Mouse (Mus musculus) myocyte (in vitro differentiated cells): ENCODE measurements around the gene Smim13. TPM values are rescaled to one million over a fixed set of nuclear protein-coding genes. Genes with fewer than 3 reads are reported as not detected.

Experiments used
- H3K27me3 ChIP-seq: one replicate; pipeline ENCODE4 v1.6.1; 2011; ENCODE audit not compliant: control insufficient read depth, insufficient read depth, insufficient read length
- H3K36me3 ChIP-seq: one replicate; pipeline ENCODE4 v1.6.1; 2011; ENCODE audit not compliant: control insufficient read depth, insufficient read depth
- H3K4me2 ChIP-seq: one replicate; pipeline ENCODE4 v1.6.1; 2011; ENCODE audit warnings: low read depth, control low read depth
- H3K4me3 ChIP-seq: one replicate; pipeline ENCODE4 v1.5.1; 2011; ENCODE audit warnings: mild to moderate bottlenecking, control low read depth, moderate library complexity
- H3K79me2 ChIP-seq: one replicate; pipeline ENCODE4 v1.6.1; 2011; ENCODE audit not compliant: control insufficient read depth, insufficient read depth
- H3ac ChIP-seq: one replicate; pipeline ENCODE4 v1.6.1; 2011; ENCODE audit not compliant: control insufficient read depth, insufficient read length
- CEBPB ChIP-seq: IDR thresholded peaks from 2 replicates; pipeline ENCODE4 v1.6.1; 2011; ENCODE audit warnings: mild to moderate bottlenecking, moderate library complexity; ENCODE audit not compliant: poor library complexity, insufficient read depth, severe bottlenecking
- E2F4 ChIP-seq: IDR thresholded peaks from one replicate; pipeline ENCODE4 v1.6.1; 2011; ENCODE audit warnings: mild to moderate bottlenecking, control low read depth, moderate library complexity; ENCODE audit not compliant: insufficient read depth
- MAX ChIP-seq: IDR thresholded peaks from one replicate; pipeline ENCODE4 v1.6.1; 2011; ENCODE audit warnings: low read depth, mild to moderate bottlenecking, control low read depth
- MYOD1 ChIP-seq, 3 experiments: IDR thresholded peaks; one replicate each; pipeline ENCODE4 v1.6.1; 2011; ENCODE audit warnings: control low read depth in 2 of 3, low read depth in 2 of 3, mild to moderate bottlenecking in 2 of 3, moderate library complexity in 1 of 3; ENCODE audit not compliant: insufficient read length in 2 of 3, control insufficient read depth in 1 of 3
- MYOG ChIP-seq, 3 experiments: IDR thresholded peaks; one replicate each; pipeline ENCODE4 v1.6.1; 2011; ENCODE audit warnings: control low read depth in 2 of 3, low read depth in 2 of 3, mild to moderate bottlenecking in 2 of 3; ENCODE audit not compliant: insufficient read length in 2 of 3, control insufficient read depth in 1 of 3, insufficient read depth in 1 of 3
- POLR2A ChIP-seq: IDR thresholded peaks from one replicate; pipeline ENCODE4 v1.6.1; 2011; ENCODE audit warnings: low read depth, mild to moderate bottlenecking, control low read depth, moderate library complexity; ENCODE audit not compliant: insufficient read length
- POLR2AphosphoS2 ChIP-seq: IDR thresholded peaks from one replicate; pipeline ENCODE4 v1.6.1; 2011; ENCODE audit warnings: low read depth, control low read depth; ENCODE audit not compliant: insufficient read length
- REST ChIP-seq: IDR thresholded peaks from one replicate; pipeline ENCODE4 v1.6.1; 2011; ENCODE audit warnings: mild to moderate bottlenecking, control low read depth, moderate library complexity; ENCODE audit not compliant: insufficient read depth, insufficient read length
- SRF ChIP-seq: IDR thresholded peaks from one replicate; pipeline ENCODE4 v1.6.1; 2011; ENCODE audit warnings: low read depth; ENCODE audit not compliant: control insufficient read depth, insufficient read length
- TCF12 ChIP-seq: IDR thresholded peaks from one replicate; pipeline ENCODE4 v1.6.1; 2011; ENCODE audit warnings: mild to moderate bottlenecking, control low read depth; ENCODE audit not compliant: poor library complexity, insufficient read depth, severe bottlenecking
- TCF3 ChIP-seq: IDR thresholded peaks from one replicate; pipeline ENCODE4 v1.6.1; 2011; ENCODE audit warnings: low read depth, control low read depth; ENCODE audit not compliant: insufficient read length
- USF1 ChIP-seq: IDR thresholded peaks from one replicate; pipeline ENCODE4 v1.6.1; 2011; ENCODE audit warnings: low read depth, mild to moderate bottlenecking, control low read depth, moderate library complexity
- polyA plus RNA-seq: library from polyadenylated mRNA; unstranded; fragments of >200 nt; fragmentation: generic; extraction: Trizol; gene quantifications from one replicate; pipeline ENCODE4 v1.2.1, GENCODE M21; 2012; ENCODE audit warnings: missing spikeins

Gene Smim13
- polyA plus RNA-seq, 1 experiment: 11.1 TPM

- Histone ChIP-seq H3K4me3 (no peak overlapping the region), H3K27me3 (peaks cover 19% of the 10 kb centered on the region), H3K79me2 (no peaks in the 10 kb centered on the region), H3ac (no peak overlapping the region), H3K4me2 (no peak overlapping the region), H3K36me3 (no peaks in the 10 kb centered on the region)
- TF ChIP-seq USF1 (no peak), MAX (no peak), POLR2AphosphoS2 (no peak), TCF12 (no peak), CEBPB (no peak), MYOD1 (IDR thresholded peaks at IDR 0.05; ENCODE audit: control insufficient read depth in 1 of 3, insufficient read length in 2 of 3, low read depth in 2 of 3) (no peak), E2F4 (no peak), POLR2A (no peak), MYOG (IDR thresholded peaks at IDR 0.05; ENCODE audit: control insufficient read depth in 1 of 3, insufficient read depth in 1 of 3, insufficient read length in 2 of 3, low read depth in 2 of 3) (no peak), SRF (no peak), REST (no peak), TCF3 (no peak)
Observed at GRCm38 (mm10) chr13:41219056-41219455, 30.6 kb upstream of the Smim13 start.

GRCm38 (mm10) chr13:41219687-41220303 lies 29.8 kb upstream of the Smim13 start:
- peaks cover 21% of the 10 kb centered on the region for H3K27me3 ChIP-seq
- no peak for TF ChIP-seq E2F4
- TF ChIP-seq TCF3: no peak
- no peak for TF ChIP-seq MYOD1 (IDR thresholded peaks at IDR 0.05; ENCODE audit: control insufficient read depth in 1 of 3, insufficient read length in 2 of 3, low read depth in 2 of 3)
- TF ChIP-seq MYOG (IDR thresholded peaks at IDR 0.05; ENCODE audit: control insufficient read depth in 1 of 3, insufficient read depth in 1 of 3, insufficient read length in 2 of 3, low read depth in 2 of 3): no peak
- no peak for TF ChIP-seq POLR2A
- TF ChIP-seq USF1: no peak
- TF ChIP-seq CEBPB: no peak
- no peak for TF ChIP-seq SRF
- TF ChIP-seq TCF12: no peak
- TF ChIP-seq POLR2AphosphoS2: no peak
- no peak for TF ChIP-seq REST
- no peak for TF ChIP-seq MAX
- no peaks in the 10 kb centered on the region for H3K79me2 ChIP-seq
- H3ac ChIP-seq: no peak overlapping the region
- H3K4me3 ChIP-seq: no peak overlapping the region
- no peaks in the 10 kb centered on the region for H3K36me3 ChIP-seq
- no peak overlapping the region for H3K4me2 ChIP-seq

DNA sequence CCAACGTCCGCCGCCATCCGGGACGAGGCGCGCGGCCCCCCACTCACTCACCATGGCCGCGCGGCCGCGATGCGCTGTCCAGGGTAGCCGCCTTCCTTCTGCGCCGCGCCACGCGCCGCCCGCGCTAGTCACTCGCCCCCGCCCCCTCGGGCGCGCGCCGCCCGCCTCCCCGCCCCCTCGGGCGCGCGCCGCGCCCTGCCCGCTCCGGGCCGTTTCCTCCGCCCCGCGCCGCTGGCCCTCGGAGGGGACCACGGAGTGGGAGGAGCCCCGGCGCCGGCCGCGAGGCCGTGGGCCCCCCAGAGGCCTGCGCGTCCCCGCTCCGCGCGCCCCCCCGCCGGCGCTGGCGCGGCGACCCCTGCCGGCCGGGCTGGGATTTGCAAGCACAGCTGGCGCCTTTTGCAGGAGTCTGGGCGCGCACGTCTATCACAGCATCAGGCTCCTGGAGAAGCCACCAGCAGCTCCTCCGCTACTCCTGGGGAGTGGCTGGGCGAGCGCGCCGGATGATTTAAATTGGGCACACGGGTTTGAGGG lies 29.3 kb upstream of the Smim13 start, which contains the start of gene Elovl2:
Gene Elovl2 (minus strand): TSS at position 102 of the 531 bp plus-strand sequence.
- Histone ChIP-seq H3K4me3 (no peak within 1 kb of the TSS), H3K36me3 (no peaks in the 10 kb centered on the region), H3ac (no peak within 1 kb of the TSS), H3K79me2 (no peaks in the 10 kb centered on the region), H3K4me2 (no peak within 1 kb of the TSS), H3K27me3 (peaks cover 23% of the 10 kb centered on the region)
- peak; percentile 59 for TF ChIP-seq REST
- no peak for TF ChIP-seq MYOG (IDR thresholded peaks at IDR 0.05; ENCODE audit: control insufficient read depth in 1 of 3, insufficient read depth in 1 of 3, insufficient read length in 2 of 3, low read depth in 2 of 3)
- no peak for TF ChIP-seq TCF3

DNA sequence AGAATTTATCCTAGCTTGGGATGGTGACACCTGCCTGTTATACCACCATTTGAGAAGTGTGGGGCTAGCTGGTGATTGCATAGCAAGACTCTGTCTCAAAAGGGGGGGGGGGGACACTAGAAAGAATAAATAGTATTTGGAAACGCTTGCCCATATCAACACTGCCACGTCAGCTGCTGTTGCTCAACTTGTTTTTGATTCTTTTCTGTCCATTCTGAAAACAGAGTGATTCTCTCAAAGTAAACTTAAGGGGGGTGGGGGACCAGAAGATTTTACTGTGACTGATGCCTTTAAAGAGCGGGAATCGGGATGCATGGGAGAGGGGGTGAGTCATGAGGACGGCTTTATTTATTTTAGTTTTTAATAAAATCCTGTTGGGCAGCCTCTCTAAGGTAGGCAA lies 23.1 kb upstream of the Smim13 start:
- Histone ChIP-seq H3K4me2 (no peak overlapping the region), H3K79me2 (no peaks in the 10 kb centered on the region), H3K36me3 (no peaks in the 10 kb centered on the region), H3ac (no peak overlapping the region), H3K4me3 (no peak overlapping the region), H3K27me3 (peaks cover 29% of the 10 kb centered on the region)
- TF ChIP-seq TCF3 (no peak), MYOG (IDR thresholded peaks at IDR 0.05; ENCODE audit: control insufficient read depth in 1 of 3, insufficient read depth in 1 of 3, insufficient read length in 2 of 3, low read depth in 2 of 3) (no peak), REST (no peak)

- H3K36me3 ChIP-seq: no peaks in the 10 kb centered on the region
- no peaks in the 10 kb centered on the region for H3K79me2 ChIP-seq
- H3ac ChIP-seq: no peak overlapping the region
- H3K4me3 ChIP-seq: no peak overlapping the region
- H3K27me3 ChIP-seq: peaks cover 31% of the 10 kb centered on the region
- H3K4me2 ChIP-seq: no peak overlapping the region
- TF ChIP-seq SRF (no peak), TCF12 (no peak), MYOG (IDR thresholded peaks at IDR 0.05; ENCODE audit: control insufficient read depth in 1 of 3, insufficient read depth in 1 of 3, insufficient read length in 2 of 3, low read depth in 2 of 3) (no peak), E2F4 (no peak), MYOD1 (IDR thresholded peaks at IDR 0.05; ENCODE audit: control insufficient read depth in 1 of 3, insufficient read length in 2 of 3, low read depth in 2 of 3) (no peak), USF1 (no peak), POLR2A (no peak), REST (no peak), CEBPB (no peak), POLR2AphosphoS2 (no peak), TCF3 (no peak), MAX (no peak)
Observed at GRCm38 (mm10) chr13:41228060-41228459, 21.6 kb upstream of the Smim13 start.
